Mouse (Mus musculus): Measurements from ENCODE around the gene Clmn. TPM values are rescaled to one million over a fixed set of nuclear protein-coding genes. Genes with fewer than 3 reads are reported as not detected.
"Not testable (repeated sequence)": the region's sequence is repeated elsewhere in the genome, so short reads cannot be mapped to it uniquely, and the experiment has no call there.

Clmn gene
- polyA plus RNA-seq, 1 experiment from 2014 or later = 2.0 TPM

DNA sequence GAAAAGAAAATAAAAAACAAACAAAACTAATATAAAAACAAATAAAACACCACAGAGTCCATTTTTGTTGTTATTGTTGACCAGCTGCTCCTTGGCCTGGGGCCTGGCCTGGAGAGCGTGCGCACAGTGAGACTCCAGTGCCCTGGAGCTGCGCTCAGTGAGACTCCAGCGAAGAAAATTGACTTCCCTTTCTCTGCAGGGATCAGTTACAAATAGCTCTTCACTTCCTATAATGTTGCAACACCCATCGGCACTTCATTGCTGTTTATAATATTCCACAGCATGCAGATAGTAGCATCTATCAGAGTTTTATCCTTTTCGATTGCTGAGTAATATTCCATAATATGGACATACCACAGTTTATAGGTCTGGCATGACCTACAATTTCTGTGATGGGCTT is 28.6 kb downstream of the Clmn start:
- no peak overlapping the region for H3K9ac ChIP-seq
- ATAC-seq (ENCODE audit: low FRiP score, low read depth) = no peak
- no peaks in the 10 kb centered on the region for H3K36me3 ChIP-seq
- H3K9me3 ChIP-seq = no peaks in the 10 kb centered on the region
- H3K4me1 ChIP-seq = peaks cover 7% of the 10 kb centered on the region; the same call in 1 of the 2 replicates
- no peaks in the 10 kb centered on the region for H3K27me3 ChIP-seq (replicated peaks)
- H3K27ac ChIP-seq = no peak overlapping the region
- no peak overlapping the region for H3K4me3 ChIP-seq
- WGBS = 91% methylated on average over 6 of the region's 6 CpGs
- no peak overlapping the region for H3K4me2 ChIP-seq (replicated peaks)

DNA sequence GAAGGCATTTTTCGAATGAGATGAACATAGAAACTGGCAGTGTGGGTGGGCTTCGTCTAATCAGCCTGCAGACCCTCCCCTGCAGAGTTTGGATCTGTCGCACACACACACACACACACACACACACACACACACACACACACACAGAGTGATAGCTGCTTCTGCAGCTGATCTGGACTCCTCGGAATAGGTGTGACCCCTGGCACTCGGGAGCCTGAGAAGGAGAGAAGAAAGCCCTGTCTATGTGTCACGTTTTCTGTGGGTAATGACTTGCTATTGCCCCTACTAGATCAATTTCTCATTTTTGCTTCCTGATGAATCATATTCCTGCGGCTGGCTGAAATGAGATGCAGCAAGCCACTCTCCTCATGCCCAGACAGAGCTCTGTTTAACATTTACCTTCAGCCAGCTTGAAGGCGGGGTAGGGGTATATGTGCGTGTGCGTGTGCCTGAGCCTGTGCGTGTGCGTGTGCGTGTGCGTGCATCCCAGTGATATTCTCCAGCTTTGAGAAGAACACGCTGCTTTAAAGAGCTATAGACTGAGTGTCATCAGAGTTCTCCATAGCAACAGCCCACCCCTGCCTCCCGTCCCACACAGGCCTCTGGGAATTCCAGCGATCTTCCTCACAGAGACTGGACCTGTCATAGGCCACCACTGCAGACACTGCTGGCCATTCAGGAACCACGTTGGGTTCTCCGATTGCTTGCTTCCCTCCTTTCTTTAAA is 29.3 kb downstream of the Clmn start:
- no peak for ATAC-seq (ENCODE audit: low FRiP score, low read depth)
- H3K9me3 ChIP-seq = no peaks in the 10 kb centered on the region
- no peak overlapping the region for H3K27ac ChIP-seq
- no peaks in the 10 kb centered on the region for H3K36me3 ChIP-seq
- H3K4me2 ChIP-seq (replicated peaks) = no peak overlapping the region
- H3K9ac ChIP-seq = no peak overlapping the region
- peaks cover 7% of the 10 kb centered on the region; the same call in 1 of the 2 replicates for H3K4me1 ChIP-seq
- no peak overlapping the region for H3K4me3 ChIP-seq
- WGBS = 69% methylated on average over 19 of the region's 19 CpGs
- H3K27me3 ChIP-seq (replicated peaks) = no peaks in the 10 kb centered on the region

DNA sequence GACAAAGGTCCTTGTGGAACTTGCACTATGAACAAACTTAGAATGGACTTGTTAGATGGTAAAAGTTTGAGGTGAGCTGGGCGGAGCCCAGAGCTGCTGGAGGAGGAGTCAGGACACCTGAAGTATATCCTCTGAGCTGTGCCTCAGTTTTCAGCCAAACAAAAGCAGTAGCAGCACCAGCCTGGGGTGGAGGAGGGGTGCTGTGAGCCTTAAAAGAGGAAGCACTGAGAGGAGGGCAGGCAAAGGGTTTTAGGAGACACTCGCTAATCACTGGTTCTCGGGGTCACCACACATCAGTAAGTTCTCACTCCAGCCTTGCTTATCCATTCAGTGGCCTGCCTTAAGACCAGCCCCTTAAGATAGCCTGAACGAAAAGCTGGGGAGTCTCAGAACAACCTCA is 30.1 kb downstream of the Clmn start:
- Histone ChIP-seq H3K27me3 (replicated peaks) (no peaks in the 10 kb centered on the region), H3K9me3 (no peaks in the 10 kb centered on the region), H3K9ac (no peak overlapping the region), H3K4me2 (replicated peaks) (no peak overlapping the region), H3K4me1 (peaks cover 12% of the 10 kb centered on the region), H3K27ac (no peak overlapping the region), H3K36me3 (no peaks in the 10 kb centered on the region), H3K4me3 (no peak overlapping the region)
- WGBS = 65% methylated on average over 4 of the region's 4 CpGs
- no peak for ATAC-seq (ENCODE audit: low FRiP score, low read depth)

- 75% methylated on average over 17 of the region's 17 CpGs for WGBS
- no peak for ATAC-seq (ENCODE audit: low FRiP score, low read depth)
- H3K27me3 ChIP-seq (replicated peaks) = no peaks in the 10 kb centered on the region
These were observed 34.0 kb downstream of the Clmn start for GRCm38 (mm10) chr12:104830666-104831435.

GRCm38 (mm10) chr12:104830283-104830639 is 34.6 kb downstream of the Clmn start:
- ATAC-seq (ENCODE audit: low FRiP score, low read depth) = peak; percentile 19; the same call in 1 of the 2 replicates
- 72% methylated on average over 7 of the region's 7 CpGs for WGBS

More at GRCm38 (mm10) chr12:104830666-104831435, 34.0 kb downstream of the Clmn start:
- no peak overlapping the region for H3K27ac ChIP-seq
- H3K4me2 ChIP-seq (replicated peaks) = no peak overlapping the region
- H3K4me3 ChIP-seq = no peak overlapping the region
- H3K36me3 ChIP-seq = no peaks in the 10 kb centered on the region
- peaks cover 18% of the 10 kb centered on the region for H3K4me1 ChIP-seq
- no peak overlapping the region for H3K9ac ChIP-seq
- H3K9me3 ChIP-seq = no peaks in the 10 kb centered on the region

DNA sequence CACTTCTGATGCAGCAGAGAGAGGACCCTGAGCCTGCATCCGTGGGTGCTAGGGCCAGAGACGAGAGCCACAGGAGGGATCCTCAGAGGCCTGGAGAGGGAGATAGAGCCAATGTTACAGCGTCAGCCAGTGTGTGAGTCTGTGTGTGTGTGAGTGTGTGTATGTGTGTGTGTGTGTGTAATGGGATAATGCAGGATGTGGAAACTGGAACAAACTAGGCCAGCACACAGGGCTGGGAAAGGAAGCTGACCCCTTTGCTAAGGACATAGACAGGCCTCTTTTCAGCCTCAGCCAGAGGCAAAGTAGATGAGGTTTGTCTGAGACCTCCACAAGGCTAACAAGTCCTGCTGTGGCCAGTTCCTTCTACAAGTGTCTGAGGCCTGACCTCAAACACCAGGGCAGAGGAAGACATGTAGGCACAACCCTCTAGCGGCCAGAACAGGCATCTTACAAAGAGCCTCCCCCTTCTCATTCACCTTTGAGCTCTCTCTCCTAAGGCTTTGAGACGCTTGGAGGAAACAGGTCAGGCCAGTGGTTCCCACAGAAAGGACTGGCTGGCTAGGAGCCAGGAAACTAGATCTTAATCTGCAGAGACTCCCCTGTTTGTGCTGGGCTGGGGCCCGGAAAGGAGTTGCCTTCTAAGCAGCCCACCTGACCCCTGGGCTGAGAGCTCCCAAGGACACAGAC is 35.1 kb downstream of the Clmn start:
- Histone ChIP-seq H3K27ac (no peak overlapping the region), H3K4me1 (peaks cover 18% of the 10 kb centered on the region)
- 40% methylated on average over 6 of the region's 6 CpGs for WGBS

More at GRCm38 (mm10) chr12:104830283-104830639, 34.6 kb downstream of the Clmn start:
- Histone ChIP-seq H3K27ac (no peak overlapping the region), H3K36me3 (no peaks in the 10 kb centered on the region), H3K27me3 (replicated peaks) (no peaks in the 10 kb centered on the region), H3K9ac (no peak overlapping the region), H3K4me2 (replicated peaks) (no peak overlapping the region), H3K4me1 (peaks cover 18% of the 10 kb centered on the region), H3K9me3 (no peaks in the 10 kb centered on the region), H3K4me3 (no peak overlapping the region)

DNA sequence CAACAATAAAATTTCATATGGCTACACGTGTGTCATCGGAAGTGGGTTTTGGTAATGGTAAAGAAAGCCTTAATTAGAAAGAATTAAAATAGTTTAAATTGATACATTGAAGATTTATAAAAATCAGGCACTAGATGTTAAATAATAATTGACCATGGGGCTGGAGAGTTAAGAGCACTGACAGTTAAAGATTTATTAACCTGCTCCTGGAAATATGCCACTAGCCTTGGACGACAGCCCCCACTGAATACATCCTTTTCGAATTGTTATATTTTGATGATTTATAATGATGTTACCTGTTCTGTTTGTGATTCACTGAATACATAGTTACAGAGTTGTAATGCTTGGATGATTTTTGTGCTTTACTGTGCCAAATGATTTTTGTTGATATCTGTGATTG is 35.9 kb downstream of the Clmn start:
- not testable (repeated sequence) for H3K4me3 ChIP-seq; H3K27me3 ChIP-seq (replicated peaks); H3K36me3 ChIP-seq; H3K9ac ChIP-seq; H3K27ac ChIP-seq; ATAC-seq (ENCODE audit: low FRiP score, low read depth); H3K9me3 ChIP-seq; H3K4me2 ChIP-seq (replicated peaks)
- 86% methylated on average over 4 of the region's 4 CpGs for WGBS
- peaks cover 20% of the 10 kb centered on the region for H3K4me1 ChIP-seq

More for the DNA sequence above, 35.1 kb downstream of the Clmn start:
- H3K36me3 ChIP-seq = no peaks in the 10 kb centered on the region
- no peaks in the 10 kb centered on the region for H3K27me3 ChIP-seq (replicated peaks)
- H3K9me3 ChIP-seq = no peaks in the 10 kb centered on the region
- 0 out of 2 replicates have a peak, but pooled peaks have one; percentile 7 for ATAC-seq (ENCODE audit: low FRiP score, low read depth)
- H3K4me3 ChIP-seq = no peak overlapping the region
- no peak overlapping the region for H3K9ac ChIP-seq
- H3K4me2 ChIP-seq (replicated peaks) = no peak overlapping the region

GRCm38 (mm10) chr12:104827721-104828120 is 37.2 kb downstream of the Clmn start:
- Histone ChIP-seq H3K4me2 (replicated peaks) (no peak overlapping the region), H3K27me3 (replicated peaks) (no peaks in the 10 kb centered on the region), H3K36me3 (no peaks in the 10 kb centered on the region), H3K4me1 (peaks cover 20% of the 10 kb centered on the region), H3K9me3 (no peaks in the 10 kb centered on the region), H3K27ac (no peak overlapping the region), H3K9ac (no peak overlapping the region), H3K4me3 (no peak overlapping the region)
- no peak for ATAC-seq (ENCODE audit: low FRiP score, low read depth)
- WGBS = 64% methylated on average over 6 of the region's 6 CpGs

DNA sequence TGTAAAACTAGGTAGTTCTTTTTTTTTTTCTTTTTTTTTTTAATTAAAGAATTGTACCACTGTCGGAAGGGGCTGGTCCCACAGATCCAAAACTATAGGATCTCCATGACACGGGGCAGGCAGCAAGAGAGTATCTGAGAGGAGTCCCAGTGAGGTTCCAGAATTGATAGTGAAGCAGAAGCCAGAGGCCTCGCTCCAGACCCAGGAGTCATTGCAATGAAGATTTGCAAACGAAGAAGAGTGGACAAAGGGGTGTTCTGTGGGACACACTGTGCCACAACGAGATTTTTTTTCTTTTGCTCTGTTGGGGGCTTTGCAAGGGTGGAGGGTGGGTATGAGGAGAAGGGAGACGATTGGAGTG is 40.0 kb downstream of the Clmn start:
- ATAC-seq (ENCODE audit: low FRiP score, low read depth) = no peak
- H3K4me2 ChIP-seq (replicated peaks) = no peak overlapping the region
- no peak overlapping the region for H3K9ac ChIP-seq
- H3K4me1 ChIP-seq = peaks cover 19% of the 10 kb centered on the region
- no peaks in the 10 kb centered on the region for H3K36me3 ChIP-seq
- H3K27ac ChIP-seq = no peak overlapping the region
- no peak overlapping the region for H3K4me3 ChIP-seq
- H3K27me3 ChIP-seq (replicated peaks) = no peaks in the 10 kb centered on the region
- WGBS = 62% methylated on average over 6 of the region's 6 CpGs
- H3K9me3 ChIP-seq = no peaks in the 10 kb centered on the region

DNA sequence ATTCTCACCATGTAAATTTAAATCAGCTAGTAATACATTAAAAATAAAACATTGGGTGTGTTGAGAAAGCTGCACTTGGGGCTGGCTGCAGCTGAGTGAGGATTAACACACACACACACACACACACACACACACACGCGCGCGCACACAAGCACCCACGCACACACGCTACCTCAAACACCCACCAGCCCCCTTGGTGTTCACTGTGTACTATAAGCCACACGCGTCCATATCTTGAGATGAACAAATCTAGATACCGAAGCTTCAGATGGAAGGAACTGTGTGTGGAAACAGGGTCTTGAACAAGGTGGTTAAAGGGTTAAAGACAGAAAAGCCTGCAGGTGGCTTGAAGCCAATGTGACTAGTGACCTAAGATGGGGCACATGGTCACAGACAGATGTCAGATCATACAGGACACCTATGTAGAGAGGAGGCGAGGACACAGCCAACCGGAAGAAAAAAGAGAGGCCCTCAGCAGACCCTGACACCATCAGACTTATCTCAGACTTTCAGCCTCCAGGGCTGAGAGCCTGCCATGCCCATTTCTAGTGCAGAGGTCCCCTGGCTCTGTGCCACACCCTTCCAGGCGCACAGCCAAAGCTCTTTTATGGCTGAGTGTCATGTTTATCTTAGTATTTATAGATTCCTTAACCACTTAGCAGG is 40.5 kb downstream of the Clmn start:
- 85% methylated on average over 12 of the region's 12 CpGs for WGBS
- Histone ChIP-seq H3K4me1 (peaks cover 18% of the 10 kb centered on the region), H3K9me3 (no peaks in the 10 kb centered on the region), H3K4me3 (no peak overlapping the region), H3K36me3 (no peaks in the 10 kb centered on the region), H3K27me3 (replicated peaks) (no peaks in the 10 kb centered on the region), H3K4me2 (replicated peaks) (no peak overlapping the region), H3K9ac (no peak overlapping the region), H3K27ac (no peak overlapping the region)
- no peak for ATAC-seq (ENCODE audit: low FRiP score, low read depth)

DNA sequence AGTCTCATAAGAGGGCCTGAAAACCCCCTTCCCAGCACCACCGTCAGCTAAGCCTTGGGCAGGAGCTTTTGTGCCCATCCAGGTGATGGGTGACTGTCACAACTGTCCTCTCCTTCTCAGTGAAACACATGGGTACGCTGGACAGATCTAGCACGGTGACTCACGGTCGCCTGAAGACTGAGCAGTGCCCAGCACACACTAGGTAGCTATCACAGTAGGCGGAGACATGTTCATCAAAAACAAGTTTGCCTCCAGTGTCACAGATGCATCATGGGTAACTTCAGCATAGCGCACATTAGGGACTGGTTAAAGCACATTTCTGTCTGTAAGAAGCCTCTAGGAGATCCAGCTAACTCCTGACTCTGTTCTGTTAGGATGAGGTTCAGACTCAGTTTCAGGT is 41.2 kb downstream of the Clmn start:
- Histone ChIP-seq H3K36me3 (no peaks in the 10 kb centered on the region), H3K9ac (no peak overlapping the region), H3K9me3 (no peaks in the 10 kb centered on the region), H3K4me1 (peaks cover 18% of the 10 kb centered on the region), H3K4me2 (replicated peaks) (no peak overlapping the region), H3K27me3 (replicated peaks) (no peaks in the 10 kb centered on the region), H3K4me3 (no peak overlapping the region), H3K27ac (no peak overlapping the region)
- 92% methylated on average over 7 of the region's 7 CpGs for WGBS
- ATAC-seq (ENCODE audit: low FRiP score, low read depth) = no peak

Data from neural tube, embryonic 12.5 days (tissue).